Mouse (Mus musculus) lung, postnatal 0 days (tissue): Measurements from ENCODE around the gene Prdm16.

ENCODE experiments used
- CTCF ChIP-seq: IDR thresholded peaks from 2 replicates; pipeline ENCODE4 v1.5.1; 2016; ENCODE audit warnings: antibody characterized with exemption, mild to moderate bottlenecking
- EP300 ChIP-seq: IDR thresholded peaks from 2 replicates; pipeline ENCODE4 v1.6.1; 2016; ENCODE audit warnings: antibody characterized with exemption, mild to moderate bottlenecking, control low read depth

DNA sequence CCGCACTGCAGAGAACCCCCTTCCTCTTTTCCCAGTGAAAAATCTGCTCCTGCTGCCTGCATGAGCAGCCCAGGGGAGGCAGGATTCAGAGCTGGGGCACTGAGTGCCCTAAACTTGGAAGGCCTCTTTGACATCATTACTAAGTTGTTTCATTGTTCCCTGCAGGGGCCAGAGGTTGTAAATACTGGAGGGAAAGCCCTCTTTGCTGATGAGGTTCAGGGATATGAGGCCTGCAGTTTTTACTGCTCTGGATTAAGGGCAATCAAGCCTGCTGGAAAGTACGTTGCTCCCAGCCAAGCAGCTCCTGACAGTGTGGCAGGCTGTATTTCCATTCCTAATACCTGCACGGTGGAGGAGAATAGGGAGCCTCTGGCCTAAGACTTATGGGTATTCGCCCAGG, 221.8 kb downstream of the Prdm16 start:
- TF ChIP-seq CTCF (no peak), EP300 (no peak)
